Mouse (Mus musculus) heart, adult 2 months (tissue): ENCODE results near the gene Iyd. TPM values are rescaled to one million over a fixed set of nuclear protein-coding genes. Genes with fewer than 3 reads are reported as not detected.
"Not testable (repeated sequence)": the region's sequence is repeated elsewhere in the genome, so short reads cannot be mapped to it uniquely, and the experiment has no call there.

Experiments
- DNase-seq, 2 experiments: peaks; one replicate each; pipeline ENCODE4 v3.0.0; 2021
- H3K27ac ChIP-seq: fragments of 200-600 bp; 2 replicates; pipeline ENCODE4 v1.8.1; 2022
- H3K27me3 ChIP-seq: fragments of 200-500 bp; 2 replicates; pipeline ENCODE4 v1.6.1; 2012; ENCODE audit warnings: mild to moderate bottlenecking, low read length, inconsistent platforms, mixed read lengths; ENCODE audit not compliant: control insufficient read depth, insufficient read depth
- H3K36me3 ChIP-seq: fragments of 200-500 bp; 2 replicates; pipeline ENCODE4 v1.6.1; 2012; ENCODE audit warnings: low read length, inconsistent platforms; ENCODE audit not compliant: control insufficient read depth, insufficient read depth
- H3K4me1 ChIP-seq: fragments of 200-500 bp; 2 replicates; pipeline ENCODE4 v1.6.1; 2011; ENCODE audit warnings: low read length; ENCODE audit not compliant: control insufficient read depth, insufficient read depth
- H3K4me3 ChIP-seq: fragments of 200-600 bp; 2 replicates; pipeline ENCODE4 v1.8.1; 2022
- H3K79me2 ChIP-seq: fragments of 200-500 bp; replicated peaks from 2 replicates; pipeline ENCODE4 v1.6.1; 2012; ENCODE audit warnings: mild to moderate bottlenecking, inconsistent platforms, low read length, moderate library complexity, mixed read lengths; ENCODE audit not compliant: control insufficient read depth, insufficient read depth
- H3K9ac ChIP-seq: fragments of 200-500 bp; 2 replicates; pipeline ENCODE4 v1.6.1; 2012; ENCODE audit warnings: low read depth, mild to moderate bottlenecking, control low read depth, inconsistent platforms, low read length, mixed read lengths
- CTCF ChIP-seq: fragments of 200-600 bp; IDR thresholded peaks from 2 replicates; pipeline ENCODE4 v1.8.1; 2022; ENCODE audit warnings: antibody characterized with exemption, mild to moderate bottlenecking, moderate library complexity
- EP300 ChIP-seq: fragments of 200-500 bp; IDR thresholded peaks from 2 replicates; pipeline ENCODE4 v1.6.1; 2011; ENCODE audit warnings: low read depth, low read length, control low read depth; ENCODE audit not compliant: insufficient read depth
- POLR2A ChIP-seq: fragments of 200-500 bp; IDR thresholded peaks from 2 replicates; pipeline ENCODE4 v1.6.1; 2011; ENCODE audit warnings: mild to moderate bottlenecking, low read depth, low read length, control low read depth; ENCODE audit not compliant: insufficient read depth
- WGBS: fragments of 180-500 bp; shearing (Covaris S2); methylation state at CpG from one replicate; pipeline ENCODE4 v1.1.7; 2018; 5-methylcytosine and 5-hydroxymethylcytosine counted together
- intact Hi-C: fragments of 180-260 bp; cut with DNase I; formaldehyde crosslinking; loops from one replicate; pipeline ENCODE4 v1.15.1; 2025
- long read RNA-seq: library from polyadenylated mRNA; stranded (forward); transcript quantifications from one replicate; pipeline ENCODE4 v2.0.0, GENCODE M21; 2021
- polyA plus RNA-seq: library from polyadenylated mRNA; depleted of rRNA; stranded (reverse); fragments of >200 nt; gene quantifications from 2 replicates; pipeline ENCODE4 v1.2.3, GENCODE M21; 2012; rRNA removed
- total RNA-seq, 2 experiments: library from RNA; stranded (reverse); gene quantifications; 2 replicates each; pipeline ENCODE4 v1.2.3; 2021

The Iyd gene
- total RNA-seq (not detected), polyA plus RNA-seq (0.26 TPM in 1 of 2 replicates, not detected in the other)
- long read RNA-seq, result 0 reads

DNA sequence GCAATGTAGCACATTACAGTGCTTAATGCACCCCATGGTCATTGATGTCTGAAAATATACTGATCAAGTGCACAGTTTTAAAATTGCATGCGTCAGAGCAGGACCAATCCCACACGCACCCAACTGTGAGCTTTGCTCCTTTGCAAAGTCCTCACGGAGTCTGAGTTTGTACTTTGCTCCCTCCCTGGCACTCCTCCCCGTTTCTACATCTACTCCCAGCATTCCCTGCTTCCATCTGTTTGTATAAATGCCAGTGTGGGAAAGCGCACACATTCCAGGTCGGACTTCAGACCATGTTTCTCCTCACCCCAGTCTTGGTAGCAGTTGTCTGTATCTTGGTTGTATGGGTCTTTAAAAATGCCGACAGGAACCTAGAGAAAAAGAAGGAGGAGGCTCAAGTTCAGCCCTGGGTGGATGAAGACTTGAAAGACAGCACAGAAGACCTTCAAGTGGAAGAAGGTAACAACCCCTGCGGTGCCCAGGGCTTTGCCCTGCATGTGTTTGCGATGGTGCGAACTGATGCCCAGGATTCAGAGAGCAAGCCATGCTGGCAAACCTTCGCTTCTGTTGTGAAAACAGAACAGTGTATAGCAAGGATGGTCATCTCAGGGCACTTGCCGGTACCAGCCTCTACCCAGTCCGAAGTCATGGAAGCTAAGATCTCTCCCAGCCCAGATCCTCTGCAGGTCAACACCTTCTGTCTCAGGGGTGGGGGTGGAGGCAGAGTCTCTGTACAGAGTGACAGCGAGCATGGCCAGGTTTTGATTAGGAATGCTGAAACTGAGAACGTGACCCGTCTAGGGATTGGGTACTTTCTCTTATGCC is at the start of gene Iyd:
Gene Iyd (plus strand): TSS at position 238 of the 825 bp plus-strand sequence.
- Histone ChIP-seq H3K9ac (no peak within 1 kb of the TSS), H3K27me3 (no peaks in the 10 kb centered on the region), H3K79me2 (no peaks in the 10 kb centered on the region), H3K27ac (no peak within 1 kb of the TSS), H3K4me3 (no peak within 1 kb of the TSS), H3K36me3 (no peaks in the 10 kb centered on the region), H3K4me1 (no peaks in the 10 kb centered on the region)
- no peak for DNase-seq
- intact Hi-C loops, result no loop called here
- 78% methylated on average over 16 of the region's 16 CpGs for WGBS
- TF ChIP-seq CTCF (no peak), POLR2A (no peak), EP300 (no peak)

DNA sequence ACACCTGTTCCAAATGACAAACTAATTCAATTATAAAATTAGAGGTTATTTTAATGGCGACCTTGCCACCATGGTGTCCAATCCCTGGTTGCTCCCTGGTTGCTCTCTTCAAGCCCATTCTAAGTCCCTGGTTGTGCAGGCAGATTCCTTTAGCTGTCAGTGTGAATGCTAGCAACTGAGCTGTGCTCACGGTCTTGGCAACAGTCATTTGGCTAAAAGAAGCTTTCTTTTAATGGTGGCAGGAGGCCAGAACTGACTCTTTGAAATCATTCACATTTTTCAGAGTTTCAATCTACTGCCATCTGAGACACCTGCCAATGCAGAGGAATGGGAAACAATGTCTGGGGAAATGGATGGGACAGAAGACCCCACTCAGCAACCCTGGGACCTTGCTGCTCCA is 43.2 kb upstream of the Iyd start:
- Histone ChIP-seq H3K27ac (no peak overlapping the region), H3K79me2 (no peaks in the 10 kb centered on the region), H3K9ac (no peak overlapping the region), H3K27me3 (no peaks in the 10 kb centered on the region), H3K4me3 (no peak overlapping the region), H3K4me1 (no peaks in the 10 kb centered on the region; the same call in 1 of the 2 replicates), H3K36me3 (no peaks in the 10 kb centered on the region; the same call in 1 of the 2 replicates)
- DNase-seq, result no peak
- intact Hi-C loops, result no loop called here
- 67% methylated on average over 2 of the region's 2 CpGs for WGBS
- TF ChIP-seq POLR2A (no peak), EP300 (no peak), CTCF (no peak)

DNA sequence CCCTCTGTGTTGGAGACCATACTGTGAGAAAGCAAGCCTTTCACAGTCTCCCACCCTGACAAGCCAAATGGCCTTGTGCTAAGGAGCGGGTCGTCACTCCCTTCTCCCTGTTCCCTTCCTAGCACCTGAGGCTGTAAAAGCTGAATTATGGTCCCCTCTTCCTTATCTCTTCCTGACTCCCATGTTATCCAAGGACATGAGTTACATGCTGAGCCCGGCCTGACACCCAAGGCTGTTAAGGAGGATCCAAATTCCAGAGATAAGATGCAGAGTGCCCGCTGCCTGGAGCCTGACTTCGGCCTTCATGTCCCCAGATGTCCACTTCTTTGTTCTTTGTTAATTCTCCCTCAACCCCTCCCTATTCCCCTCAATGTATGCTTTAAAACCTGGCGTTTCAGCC is 39.2 kb upstream of the Iyd start:
- 0 out of 2 replicates have a peak, but pooled peaks have one; percentile 36 for TF ChIP-seq EP300
- intact Hi-C loops, H3K4me1 ChIP-seq, H3K27ac ChIP-seq, H3K4me3 ChIP-seq, H3K79me2 ChIP-seq, H3K36me3 ChIP-seq, H3K9ac ChIP-seq, H3K27me3 ChIP-seq: not testable (repeated sequence)
- DNase-seq, result peak in 1 of 2 experiments; percentile 23
- WGBS, result 59% methylated on average over 6 of the region's 6 CpGs

DNA sequence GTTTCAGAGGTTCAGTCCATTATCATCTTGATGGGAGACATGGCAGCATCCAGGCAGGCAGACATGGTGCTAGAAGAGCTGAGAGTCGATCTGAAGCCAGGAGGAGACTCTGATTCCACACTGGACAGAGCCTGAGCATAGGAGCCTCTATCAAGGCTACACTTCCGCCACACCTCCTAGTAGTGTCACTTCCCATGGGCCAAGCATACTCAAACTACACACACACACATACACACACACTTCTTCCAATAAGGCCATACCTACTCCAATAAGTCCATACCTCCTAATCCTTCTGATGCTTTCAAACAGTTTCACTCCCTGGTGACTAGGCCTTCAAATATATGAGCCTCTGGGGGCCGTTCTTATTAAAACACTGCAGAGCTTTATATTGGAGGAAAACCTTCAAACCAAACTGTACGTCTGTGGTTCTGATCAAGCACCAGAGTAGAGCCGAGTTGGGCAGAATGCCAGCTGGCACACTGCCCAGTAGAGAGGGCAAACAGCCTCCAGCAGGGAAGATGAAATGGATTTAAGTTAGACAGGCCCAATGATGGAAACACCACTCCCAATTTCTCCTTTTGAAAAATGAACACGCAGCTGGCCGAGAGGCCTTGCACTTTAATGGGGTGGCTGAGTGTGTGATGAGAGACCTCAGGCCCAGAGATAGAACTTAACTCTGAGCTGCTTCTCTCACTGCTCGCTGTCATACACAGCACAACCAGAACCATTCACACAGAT is 32.4 kb upstream of the Iyd start:
- H3K27ac ChIP-seq, result no peak overlapping the region

DNA sequence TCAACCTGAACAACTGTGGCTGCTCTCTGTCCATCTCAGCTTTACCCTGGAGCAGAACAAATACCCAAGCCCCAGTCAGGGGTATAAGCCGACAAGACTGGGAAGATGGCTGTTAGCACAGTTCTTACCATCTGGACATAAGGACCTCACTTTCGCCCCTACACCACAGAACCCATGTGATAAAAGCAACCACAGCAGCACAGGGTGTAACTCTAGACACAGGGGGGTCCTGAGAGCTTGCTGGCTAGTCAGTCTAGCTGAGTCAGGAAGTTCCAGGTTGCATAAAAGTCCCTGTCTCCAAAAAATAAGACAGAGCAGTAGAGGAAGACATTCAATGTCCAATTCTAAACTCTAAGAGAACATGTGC is 31.8 kb upstream of the Iyd start:
- Histone ChIP-seq H3K27me3 (no peaks in the 10 kb centered on the region), H3K79me2 (no peaks in the 10 kb centered on the region), H3K27ac (no peak overlapping the region), H3K9ac (no peak overlapping the region), H3K4me1 (no peaks in the 10 kb centered on the region), H3K36me3 (no peaks in the 10 kb centered on the region), H3K4me3 (no peak overlapping the region)
- 84% methylated on average over 2 of the region's 2 CpGs for WGBS
- DNase-seq, result no peak
- intact Hi-C loops, result no loop called here
- TF ChIP-seq POLR2A (no peak), EP300 (no peak), CTCF (no peak)

More for the DNA sequence above, 32.4 kb upstream of the Iyd start:
- Histone ChIP-seq H3K4me1 (no peaks in the 10 kb centered on the region), H3K27me3 (no peaks in the 10 kb centered on the region), H3K36me3 (no peaks in the 10 kb centered on the region), H3K4me3 (no peak overlapping the region), H3K9ac (no peak overlapping the region), H3K79me2 (no peaks in the 10 kb centered on the region)
- TF ChIP-seq EP300 (no peak), CTCF (no peak), POLR2A (no peak)
- intact Hi-C loops, result no loop called here
- WGBS, result 45% methylated on average over 8 of the region's 8 CpGs
- DNase-seq, result peak; percentile 60 to 62

DNA sequence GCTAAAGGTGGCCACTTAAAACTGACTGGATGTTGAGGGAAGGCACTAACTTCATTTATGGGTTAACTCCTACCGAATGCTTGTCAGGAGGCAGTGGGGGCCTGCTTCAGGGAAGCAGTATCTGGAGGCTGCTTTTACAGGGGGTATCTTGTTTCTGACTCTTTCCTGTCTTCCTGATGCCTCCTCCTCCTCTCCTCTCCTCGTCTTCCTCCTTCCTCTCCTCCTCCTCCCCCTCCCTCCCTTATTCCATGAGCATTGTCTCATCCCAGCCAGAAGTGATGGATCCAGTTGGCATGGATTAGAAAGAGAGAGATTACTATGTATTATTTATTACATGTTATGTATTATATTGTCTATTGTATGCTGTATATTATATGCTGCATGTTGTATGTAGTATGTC is 31.3 kb upstream of the Iyd start:
- H3K79me2 ChIP-seq, result no peaks in the 10 kb centered on the region
- H3K4me3 ChIP-seq, result no peak overlapping the region
- no peaks in the 10 kb centered on the region for H3K36me3 ChIP-seq
- WGBS, result 53% methylated on average over 2 of the region's 2 CpGs
- DNase-seq, result no peak
- H3K4me1 ChIP-seq, result no peaks in the 10 kb centered on the region
- intact Hi-C loops, result no loop called here
- no peaks in the 10 kb centered on the region for H3K27me3 ChIP-seq
- no peak overlapping the region for H3K9ac ChIP-seq
- H3K27ac ChIP-seq, result no peak overlapping the region
- TF ChIP-seq CTCF (no peak), POLR2A (no peak), EP300 (no peak)
